Comparison of ENCODE assay signal across 26 mouse cellular contexts in the genomic region with DNA sequence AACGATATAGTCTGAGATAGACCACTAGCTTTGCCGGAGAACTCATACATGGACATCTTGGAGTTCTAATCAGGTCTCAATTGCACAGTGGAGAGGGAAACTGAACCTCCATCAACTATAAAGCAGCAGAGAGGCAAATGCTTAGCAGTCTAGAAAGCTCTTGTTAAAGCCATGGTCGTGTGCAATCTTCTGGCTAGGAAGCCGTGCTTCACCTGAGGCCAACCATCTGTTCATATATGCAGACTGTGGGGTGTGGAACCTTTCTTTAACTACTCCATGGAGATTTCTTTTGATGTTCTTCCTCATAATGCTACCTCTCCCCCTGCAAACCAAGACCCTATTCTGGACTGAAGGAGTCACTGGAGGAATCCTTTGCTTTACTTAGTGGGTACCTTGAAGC.
DNase-seq lines count a peak whose midpoint lies in the region; ATAC-seq and TF ChIP-seq lines count a peak whose summit lies in the region.
"Had no signal": no experiment of that assay in that cellular context is flagged by ENCODE, and none has a peak within 500 bp of the region (broad histone marks: within the 10 kb centered on the region; RNA-seq: fewer than 3 reads in every experiment).

No protein-coding gene starts in this region.

- no peaks in the 10 kb centered on the region for H3K27me3 ChIP-seq in cerebellum, adult 2 months (ENCODE audit: control insufficient read depth, insufficient read depth, low read length)
- H3K27me3 ChIP-seq in forebrain, embryonic 15.5 days = no peaks in the 10 kb centered on the region
- H3K27me3 ChIP-seq: CH12.LX; embryonic facial prominence, embryonic 12.5 days; embryonic facial prominence, embryonic 15.5 days; heart, embryonic 13.5 days; hindbrain, embryonic 12.5 days; hindbrain, embryonic 15.5 days; Patski had no signal

- H3K4me3 ChIP-seq in cerebellum, adult 2 months (replicated peaks; ENCODE audit: insufficient read depth, low read depth, low read length) = no peak overlapping the region
- H3K4me3 ChIP-seq in forebrain, embryonic 15.5 days = no peak overlapping the region
- H3K4me3 ChIP-seq: embryonic facial prominence, embryonic 12.5 days; embryonic facial prominence, embryonic 15.5 days; heart, adult 2 months; heart, embryonic 10.5 days; heart, embryonic 13.5 days; hindbrain, embryonic 12.5 days; hindbrain, embryonic 15.5 days had no signal

- TF ChIP-seq POLR2A in cerebellum, adult 2 months (IDR thresholded peaks at IDR 0.05; ENCODE audit: borderline replicate concordance, insufficient read depth, low read length) = no peak

- no peaks in the 10 kb centered on the region for H3K36me3 ChIP-seq in forebrain, embryonic 15.5 days
- H3K36me3 ChIP-seq: embryonic facial prominence, embryonic 12.5 days; embryonic facial prominence, embryonic 15.5 days; G1E; heart, embryonic 10.5 days; heart, embryonic 13.5 days; hindbrain, embryonic 12.5 days; hindbrain, embryonic 15.5 days had no signal

- H3K27ac ChIP-seq in cerebellum, adult 2 months (ENCODE audit: insufficient read depth, low read length) = peak overlapping the region; percentile 46; the same call in 1 of the 2 replicates
- no peak overlapping the region for H3K27ac ChIP-seq in forebrain, embryonic 15.5 days (replicated peaks)
- H3K27ac ChIP-seq: embryonic facial prominence, embryonic 12.5 days; embryonic facial prominence, embryonic 15.5 days; heart, adult 2 months; heart, embryonic 10.5 days; heart, embryonic 13.5 days; hindbrain, embryonic 12.5 days; hindbrain, embryonic 15.5 days had no signal

- no peak for ATAC-seq in forebrain, embryonic 15.5 days (replicated peaks)
- ATAC-seq: forebrain, embryonic 14.5 days; intestine, postnatal 0 days; Patski had no signal

- 51% methylated on average over 4 of the region's 4 CpGs for whole genome bisulfite sequencing in cerebellum, adult 2 months
- 92% methylated on average over 4 of the region's 4 CpGs for WGBS in forebrain, embryonic 15.5 days

- no peak overlapping the region for H3K9ac ChIP-seq in forebrain, embryonic 15.5 days (replicated peaks)
- H3K9ac ChIP-seq: embryonic facial prominence, embryonic 12.5 days; embryonic facial prominence, embryonic 15.5 days; heart, embryonic 13.5 days; hindbrain, embryonic 12.5 days; hindbrain, embryonic 15.5 days had no signal

- H3K9me3 ChIP-seq in forebrain, embryonic 15.5 days = no peaks in the 10 kb centered on the region
- H3K9me3 ChIP-seq: embryonic facial prominence, embryonic 12.5 days; embryonic facial prominence, embryonic 15.5 days; heart, embryonic 10.5 days; heart, embryonic 13.5 days; hindbrain, embryonic 12.5 days; hindbrain, embryonic 15.5 days had no signal

- H3K4me1 ChIP-seq in cerebellum, adult 2 months (ENCODE audit: control insufficient read depth, insufficient read depth, low read length) = peaks cover 17% of the 10 kb centered on the region; the same call in 1 of the 2 replicates
- H3K4me1 ChIP-seq in forebrain, embryonic 15.5 days = peaks cover 8% of the 10 kb centered on the region; the same call in 1 of the 2 replicates
- H3K4me1 ChIP-seq: embryonic facial prominence, embryonic 12.5 days; embryonic facial prominence, embryonic 15.5 days; heart, embryonic 10.5 days; heart, embryonic 13.5 days; hindbrain, embryonic 12.5 days; hindbrain, embryonic 15.5 days had no signal

- no peak overlapping the region for H3K4me2 ChIP-seq in forebrain, embryonic 15.5 days (replicated peaks)
- H3K4me2 ChIP-seq: embryonic facial prominence, embryonic 12.5 days; embryonic facial prominence, embryonic 15.5 days; heart, embryonic 13.5 days; hindbrain, embryonic 12.5 days; hindbrain, embryonic 15.5 days had no signal

- DNase-seq in cerebellum, adult 11 months = peak; percentile 28
- no peak for DNase-seq in cerebellum, postnatal 4 days (ENCODE audit: low spot score in 2 of 2)
- DNase-seq in brain, adult 2 months (ENCODE audit: low read depth, low spot score) = peak; percentile 69
- DNase-seq in cerebellum, adult 2 months = peak; percentile 38 to 59
- DNase-seq in cerebellum, postnatal 25 days = peak; percentile 43 to 49
- DNase-seq in thymus, postnatal 4 days = no peak
- DNase-seq: adrenal gland, postnatal 10 days; adrenal gland, postnatal 36 days; B cell, adult 2 months; gastrocnemius, postnatal 10 days; gastrocnemius, postnatal 36 days; heart, adult 2 months; heart, postnatal 14 days; kidney, adult 2 months had no signal

- no peak for TF ChIP-seq CTCF in cerebellum, adult 2 months (IDR thresholded peaks at IDR 0.05; ENCODE audit: borderline replicate concordance, insufficient read depth, low read depth, low read length)

Comparison
In these comparisons a context has a peak if more than half of its experiments do, and no peak if none do; other contexts are left out.
1. DNase-seq: peak in cerebellum, adult 11 months (single experiment), brain, adult 2 months (single experiment), cerebellum, adult 2 months (2 of 2) and cerebellum, postnatal 25 days (2 of 2); none in cerebellum, postnatal 4 days (0 of 2) and thymus, postnatal 4 days (single experiment).